Mouse (Mus musculus): ENCODE data around the gene Snd1. TPM values are rescaled to one million over a fixed set of nuclear protein-coding genes. Genes with fewer than 3 reads are reported as not detected.

Gene Snd1
- polyA plus RNA-seq, 1 experiment from 2014 or later, result 39.4 TPM

DNA sequence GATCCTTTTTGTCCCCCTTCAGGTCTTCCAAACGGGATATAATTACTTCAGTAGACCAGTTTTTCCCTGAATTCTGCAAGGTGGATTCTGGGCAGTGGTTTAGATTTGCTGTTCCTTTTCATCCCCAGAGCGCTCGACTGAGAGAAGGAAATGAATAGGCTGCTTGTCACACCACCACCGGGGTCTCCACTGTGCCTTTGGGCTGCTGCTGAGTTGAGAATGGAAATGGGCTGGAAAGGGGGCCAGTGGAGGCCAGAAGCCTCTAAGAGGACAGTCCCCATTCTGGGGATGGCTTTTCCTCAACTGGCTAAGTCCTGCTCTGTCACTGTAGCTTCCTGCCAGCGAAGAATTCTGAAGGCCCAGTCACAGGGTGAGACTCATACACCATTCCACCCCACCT, 309.0 kb downstream of the Snd1 start:
- no peak overlapping the region for H3K9ac ChIP-seq (ENCODE audit: low read depth, low read length)
- no peak for TF ChIP-seq CTCF (IDR thresholded peaks at IDR 0.05; ENCODE audit: low read depth)
- no peaks in the 10 kb centered on the region; the same call in 1 of the 2 replicates for H3K36me3 ChIP-seq (ENCODE audit: control insufficient read depth, insufficient read depth)
- no peak overlapping the region for H3K4me3 ChIP-seq (ENCODE audit: low read depth, low read length)
- ATAC-seq, result no peak
- no peaks in the 10 kb centered on the region for H3K27me3 ChIP-seq (replicated peaks; ENCODE audit: control insufficient read depth, insufficient read depth, low read length)
- H3K27ac ChIP-seq (ENCODE audit: low read depth, low read length), result no peak overlapping the region
- H3K4me2 ChIP-seq (replicated peaks; ENCODE audit: low read depth), result no peak overlapping the region
- H3K9me3 ChIP-seq (ENCODE audit: control insufficient read depth), result no peaks in the 10 kb centered on the region
- 0 out of 2 replicates have a peak, but pooled peaks cover 3% of the 10 kb centered on the region for H3K4me1 ChIP-seq (replicated peaks; ENCODE audit: control insufficient read depth, insufficient read depth, low read length)
- WGBS, result 84% methylated on average over 5 of the region's 5 CpGs

DNA sequence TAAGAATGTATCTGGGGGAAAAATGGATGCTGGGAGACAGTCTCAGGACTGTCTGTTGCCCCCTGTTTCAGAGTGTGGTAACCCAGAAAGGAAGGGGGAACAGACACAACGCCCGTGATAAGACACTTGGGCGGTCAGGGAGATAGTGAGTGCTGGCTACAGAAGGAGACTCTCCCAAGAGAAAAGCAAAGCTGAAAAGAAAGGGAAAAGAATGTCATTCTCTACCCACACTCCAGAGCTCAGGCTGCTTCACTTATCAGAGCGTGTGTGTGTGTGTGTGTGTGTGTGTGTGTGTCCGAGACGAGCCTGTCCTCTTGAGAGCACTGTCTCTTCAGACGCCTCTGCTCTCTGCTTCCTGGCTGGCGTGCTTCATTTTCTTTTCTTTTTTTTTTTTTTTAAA, 310.8 kb downstream of the Snd1 start:
- WGBS, result 77% methylated on average over 8 of the region's 8 CpGs
- H3K9me3 ChIP-seq (ENCODE audit: control insufficient read depth), result no peaks in the 10 kb centered on the region
- H3K4me1 ChIP-seq (replicated peaks; ENCODE audit: control insufficient read depth, insufficient read depth, low read length), result 0 out of 2 replicates have a peak, but pooled peaks cover 3% of the 10 kb centered on the region
- no peak for TF ChIP-seq CTCF (IDR thresholded peaks at IDR 0.05; ENCODE audit: low read depth)
- no peak overlapping the region for H3K4me2 ChIP-seq (replicated peaks; ENCODE audit: low read depth)
- H3K36me3 ChIP-seq (ENCODE audit: control insufficient read depth, insufficient read depth), result no peaks in the 10 kb centered on the region
- no peak for ATAC-seq
- H3K4me3 ChIP-seq (ENCODE audit: low read depth, low read length), result no peak overlapping the region
- no peak overlapping the region for H3K9ac ChIP-seq (ENCODE audit: low read depth, low read length)
- H3K27me3 ChIP-seq (replicated peaks; ENCODE audit: control insufficient read depth, insufficient read depth, low read length), result no peaks in the 10 kb centered on the region
- H3K27ac ChIP-seq (ENCODE audit: low read depth, low read length), result no peak overlapping the region

GRCm38 (mm10) chr6:28787133-28787532, 312.2 kb downstream of the Snd1 start:
- Histone ChIP-seq H3K9ac (ENCODE audit: low read depth, low read length) (no peak overlapping the region), H3K4me1 (replicated peaks; ENCODE audit: control insufficient read depth, insufficient read depth, low read length) (0 out of 2 replicates have a peak, but pooled peaks cover 3% of the 10 kb centered on the region), H3K27ac (ENCODE audit: low read depth, low read length) (no peak overlapping the region), H3K36me3 (ENCODE audit: control insufficient read depth, insufficient read depth) (no peaks in the 10 kb centered on the region), H3K4me2 (replicated peaks; ENCODE audit: low read depth) (no peak overlapping the region), H3K27me3 (replicated peaks; ENCODE audit: control insufficient read depth, insufficient read depth, low read length) (no peaks in the 10 kb centered on the region), H3K9me3 (ENCODE audit: control insufficient read depth) (no peaks in the 10 kb centered on the region), H3K4me3 (ENCODE audit: low read depth, low read length) (no peak overlapping the region)
- TF ChIP-seq CTCF (IDR thresholded peaks at IDR 0.05; ENCODE audit: low read depth), result no peak
- 76% methylated on average over 6 of the region's 6 CpGs for WGBS
- no peak for ATAC-seq

- ATAC-seq, result no peak
- Histone ChIP-seq H3K27ac (ENCODE audit: low read depth, low read length) (no peak overlapping the region), H3K4me2 (replicated peaks; ENCODE audit: low read depth) (no peak overlapping the region), H3K4me3 (ENCODE audit: low read depth, low read length) (no peak overlapping the region), H3K27me3 (replicated peaks; ENCODE audit: control insufficient read depth, insufficient read depth, low read length) (no peaks in the 10 kb centered on the region), H3K4me1 (replicated peaks; ENCODE audit: control insufficient read depth, insufficient read depth, low read length) (no peaks in the 10 kb centered on the region), H3K36me3 (ENCODE audit: control insufficient read depth, insufficient read depth) (no peaks in the 10 kb centered on the region), H3K9me3 (ENCODE audit: control insufficient read depth) (no peaks in the 10 kb centered on the region), H3K9ac (ENCODE audit: low read depth, low read length) (no peak overlapping the region)
- 45% methylated on average over 4 of the region's 4 CpGs for WGBS
- no peak for TF ChIP-seq CTCF (IDR thresholded peaks at IDR 0.05; ENCODE audit: low read depth)
Measured at GRCm38 (mm10) chr6:28789685-28790084, 314.7 kb downstream of the Snd1 start.

GRCm38 (mm10) chr6:28791183-28791582, 316.2 kb downstream of the Snd1 start:
- TF ChIP-seq CTCF (IDR thresholded peaks at IDR 0.05; ENCODE audit: low read depth), result no peak
- 40% methylated on average over 3 of the region's 3 CpGs for WGBS

GRCm38 (mm10) chr6:28791809-28792208, 316.9 kb downstream of the Snd1 start:
- no peak for TF ChIP-seq CTCF (IDR thresholded peaks at IDR 0.05; ENCODE audit: low read depth)
- H3K4me2 ChIP-seq (replicated peaks; ENCODE audit: low read depth), result no peak overlapping the region
- H3K27me3 ChIP-seq (replicated peaks; ENCODE audit: control insufficient read depth, insufficient read depth, low read length), result no peaks in the 10 kb centered on the region
- H3K9me3 ChIP-seq (ENCODE audit: control insufficient read depth), result no peaks in the 10 kb centered on the region
- no peak overlapping the region for H3K4me3 ChIP-seq (ENCODE audit: low read depth, low read length)
- WGBS, result 84% methylated on average over 3 of the region's 3 CpGs
- H3K4me1 ChIP-seq (replicated peaks; ENCODE audit: control insufficient read depth, insufficient read depth, low read length), result no peaks in the 10 kb centered on the region
- ATAC-seq, result no peak
- peaks cover 13% of the 10 kb centered on the region for H3K36me3 ChIP-seq (ENCODE audit: control insufficient read depth, insufficient read depth)
- no peak overlapping the region for H3K27ac ChIP-seq (ENCODE audit: low read depth, low read length)
- H3K9ac ChIP-seq (ENCODE audit: low read depth, low read length), result no peak overlapping the region

More at GRCm38 (mm10) chr6:28791183-28791582, 316.2 kb downstream of the Snd1 start:
- no peak overlapping the region for H3K4me3 ChIP-seq (ENCODE audit: low read depth, low read length)
- H3K4me1 ChIP-seq (replicated peaks; ENCODE audit: control insufficient read depth, insufficient read depth, low read length), result no peaks in the 10 kb centered on the region
- ATAC-seq, result no peak
- H3K27me3 ChIP-seq (replicated peaks; ENCODE audit: control insufficient read depth, insufficient read depth, low read length), result no peaks in the 10 kb centered on the region
- no peak overlapping the region for H3K9ac ChIP-seq (ENCODE audit: low read depth, low read length)
- peaks cover 6% of the 10 kb centered on the region; the same call in 1 of the 2 replicates for H3K36me3 ChIP-seq (ENCODE audit: control insufficient read depth, insufficient read depth)
- H3K4me2 ChIP-seq (replicated peaks; ENCODE audit: low read depth), result no peak overlapping the region
- no peak overlapping the region for H3K27ac ChIP-seq (ENCODE audit: low read depth, low read length)
- H3K9me3 ChIP-seq (ENCODE audit: control insufficient read depth), result no peaks in the 10 kb centered on the region

DNA sequence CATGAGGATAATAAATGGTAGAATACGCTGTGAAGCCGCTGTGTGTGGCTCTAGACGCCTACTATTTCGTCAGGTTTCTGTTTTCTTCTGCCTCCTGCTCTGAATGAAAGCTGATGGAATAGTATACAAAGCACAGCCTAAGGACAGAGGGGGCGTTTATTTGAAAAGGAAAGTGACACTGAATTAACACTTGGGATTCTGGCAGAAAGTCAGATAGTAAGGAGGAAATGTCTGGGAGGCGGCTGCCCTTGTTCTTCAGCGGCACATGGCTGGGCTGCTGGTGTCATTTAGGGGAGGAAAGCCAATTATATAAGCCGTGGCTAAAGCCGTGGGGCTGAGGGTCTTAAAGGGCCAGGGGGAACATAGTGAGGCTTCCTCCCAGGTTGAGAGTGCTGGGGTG, 320.4 kb downstream of the Snd1 start:
- ATAC-seq, result no peak
- WGBS, result 43% methylated on average over 9 of the region's 9 CpGs
- no peaks in the 10 kb centered on the region for H3K27me3 ChIP-seq (replicated peaks; ENCODE audit: control insufficient read depth, insufficient read depth, low read length)
- no peak overlapping the region for H3K9ac ChIP-seq (ENCODE audit: low read depth, low read length)
- H3K4me3 ChIP-seq (ENCODE audit: low read depth, low read length), result no peak overlapping the region
- H3K4me1 ChIP-seq (replicated peaks; ENCODE audit: control insufficient read depth, insufficient read depth, low read length), result no peaks in the 10 kb centered on the region
- no peak overlapping the region for H3K27ac ChIP-seq (ENCODE audit: low read depth, low read length)
- no peak for TF ChIP-seq CTCF (IDR thresholded peaks at IDR 0.05; ENCODE audit: low read depth)
- no peaks in the 10 kb centered on the region for H3K9me3 ChIP-seq (ENCODE audit: control insufficient read depth)
- peaks cover 15% of the 10 kb centered on the region for H3K36me3 ChIP-seq (ENCODE audit: control insufficient read depth, insufficient read depth)
- no peak overlapping the region for H3K4me2 ChIP-seq (replicated peaks; ENCODE audit: low read depth)
